Mouse (Mus musculus) monocyte, adult 2 months (primary cell): Measurements from ENCODE around the gene Rab3ip.

Source experiments
- DNase-seq, 2 experiments: peaks; one replicate each; pipeline ENCODE4 v3.0.0; 2022; ENCODE audit warnings: low spot score in 2 of 2, low read depth in 1 of 2

Gene Rab3ip

DNA sequence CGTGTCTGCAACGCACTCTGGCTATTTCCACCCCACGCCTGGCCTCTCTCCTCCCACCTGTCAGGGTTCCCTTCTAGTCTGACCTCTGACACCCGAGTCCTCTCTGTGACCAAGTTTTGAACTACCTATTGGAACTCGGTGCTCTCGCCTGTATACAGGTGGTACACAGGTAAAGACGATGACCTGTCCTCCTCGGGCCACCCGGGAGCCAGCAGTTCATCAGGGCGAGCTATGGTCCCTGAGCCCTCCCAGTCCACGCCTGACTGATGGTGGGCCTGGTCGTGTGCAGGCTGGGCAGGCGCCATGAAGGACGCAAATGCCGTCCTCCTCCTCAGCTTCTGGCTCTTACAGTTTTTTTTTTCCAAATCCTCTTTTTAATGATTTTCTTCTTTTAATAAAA, 29.2 kb downstream of the Rab3ip start:
- no peak for DNase-seq

DNA sequence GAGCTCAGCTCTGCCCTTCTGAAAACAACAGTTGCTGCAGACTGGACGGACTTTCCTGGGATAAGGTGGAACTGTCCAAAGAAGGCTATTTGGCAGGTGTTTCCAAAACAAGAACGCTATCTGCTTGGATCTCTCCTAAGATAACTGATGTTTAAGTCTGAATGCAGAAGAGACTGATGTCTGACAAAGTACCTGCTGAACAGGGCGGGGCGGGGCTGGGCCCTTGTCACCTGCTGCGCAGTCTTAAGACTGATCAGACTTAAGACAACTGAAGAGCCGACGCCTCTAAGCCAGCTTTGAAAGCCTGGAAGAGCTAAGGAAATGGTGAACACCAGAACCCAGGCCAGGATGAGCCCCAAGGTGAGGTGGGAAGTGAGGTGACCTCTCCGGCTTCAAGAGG, 29.9 kb downstream of the Rab3ip start:
- DNase-seq, result no peak

DNA sequence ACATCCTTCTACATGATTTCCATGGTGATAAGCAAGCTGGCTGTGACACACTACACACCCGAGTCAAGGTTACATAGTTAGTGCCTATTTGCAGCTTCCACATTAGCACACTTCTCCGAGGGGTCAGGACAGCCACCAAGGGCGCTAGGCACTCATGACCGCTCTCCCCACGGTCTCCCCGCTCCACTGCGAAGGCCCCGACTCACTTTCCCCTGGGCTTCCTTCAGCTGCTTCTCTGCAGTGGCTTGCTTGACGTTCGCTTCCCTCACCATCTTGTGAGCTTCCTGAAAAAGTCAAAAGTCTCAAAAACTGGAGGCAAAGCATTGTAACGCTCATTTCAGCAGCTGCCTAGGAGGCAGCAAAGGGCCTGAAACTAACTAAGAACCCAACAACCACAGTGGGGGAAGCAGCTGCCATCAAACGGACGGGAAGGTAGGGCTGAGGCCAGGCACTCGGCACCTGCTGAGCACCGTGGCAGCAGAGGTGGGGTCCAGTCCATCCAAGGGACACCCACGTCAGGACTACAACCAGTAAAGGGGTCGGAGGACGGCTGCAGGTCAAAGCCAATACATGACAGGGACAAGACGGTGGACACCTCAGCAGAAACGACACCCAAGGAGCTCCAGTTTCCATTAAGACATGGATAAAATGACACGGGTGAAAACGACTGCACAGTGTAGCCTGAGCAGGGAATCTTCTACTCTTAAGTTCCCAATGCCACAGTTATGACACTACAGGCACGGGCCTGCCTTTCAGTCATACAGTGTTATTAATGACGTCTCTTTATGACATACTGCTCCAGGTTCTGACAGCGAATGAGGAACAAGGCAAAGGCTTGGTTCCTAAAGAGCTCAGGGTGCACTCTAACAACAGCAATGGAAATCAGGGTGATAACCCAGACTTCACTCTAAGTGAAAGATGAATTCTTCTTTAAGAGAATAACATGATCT, 30.9 kb downstream of the Rab3ip start:
- no peak for DNase-seq

- DNase-seq, result no peak
Measured at GRCm38 (mm10) chr10:116916581-116916980, 34.0 kb downstream of the Rab3ip start.

- DNase-seq, result no peak
Measured at GRCm38 (mm10) chr10:116915286-116915685, 35.3 kb downstream of the Rab3ip start.

- DNase-seq, result no peak
Measured at GRCm38 (mm10) chr10:116914586-116914985, 36.0 kb downstream of the Rab3ip start.

DNA sequence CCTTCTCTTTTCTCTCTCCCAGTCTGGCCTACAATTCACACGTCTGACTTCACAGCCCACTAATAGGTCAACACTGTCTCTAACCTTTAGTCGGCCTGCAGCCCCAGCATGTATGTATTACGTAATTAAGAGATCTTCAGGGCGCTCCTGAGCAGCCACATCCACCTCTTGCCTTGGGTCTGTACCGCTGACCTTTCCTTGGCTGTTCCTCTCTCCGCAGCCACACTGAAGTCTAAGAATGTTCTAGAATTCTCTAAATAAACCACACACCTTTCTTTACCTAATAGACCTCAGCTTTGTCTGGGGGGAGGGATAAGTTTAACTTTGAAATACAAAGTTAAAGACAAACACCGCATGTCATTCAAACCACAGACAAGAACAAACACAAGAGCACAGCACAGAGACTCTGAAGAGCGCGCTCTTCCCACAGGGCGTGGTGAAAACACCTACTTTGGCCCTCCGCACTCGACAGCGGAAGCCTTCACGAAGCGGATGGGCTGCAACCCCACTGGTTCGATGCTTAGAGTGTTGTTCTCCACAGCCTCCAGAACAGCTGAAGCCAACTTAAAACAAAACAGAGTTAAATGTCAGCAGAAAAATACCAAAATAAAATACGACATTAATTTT, 36.8 kb downstream of the Rab3ip start:
- no peak for DNase-seq

DNA sequence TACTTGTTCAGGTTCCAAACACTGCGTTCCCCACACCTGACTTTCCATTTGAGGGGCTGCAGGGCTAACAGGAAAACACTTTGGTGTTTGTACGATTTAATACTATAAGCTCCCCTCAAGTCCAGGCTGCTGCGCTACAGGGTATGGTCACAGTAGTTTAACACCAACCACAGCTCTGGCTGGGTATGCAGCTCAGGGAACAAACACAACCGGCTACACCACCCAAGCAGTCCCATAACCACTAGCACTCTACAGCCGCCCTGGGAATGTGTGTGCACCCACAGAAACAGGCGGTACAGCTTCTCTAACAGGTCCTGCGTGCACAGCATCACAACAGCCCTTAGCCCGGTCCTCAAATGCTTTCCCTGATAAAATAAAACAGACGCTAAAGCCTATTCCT, 37.7 kb downstream of the Rab3ip start:
- DNase-seq, result no peak

DNA sequence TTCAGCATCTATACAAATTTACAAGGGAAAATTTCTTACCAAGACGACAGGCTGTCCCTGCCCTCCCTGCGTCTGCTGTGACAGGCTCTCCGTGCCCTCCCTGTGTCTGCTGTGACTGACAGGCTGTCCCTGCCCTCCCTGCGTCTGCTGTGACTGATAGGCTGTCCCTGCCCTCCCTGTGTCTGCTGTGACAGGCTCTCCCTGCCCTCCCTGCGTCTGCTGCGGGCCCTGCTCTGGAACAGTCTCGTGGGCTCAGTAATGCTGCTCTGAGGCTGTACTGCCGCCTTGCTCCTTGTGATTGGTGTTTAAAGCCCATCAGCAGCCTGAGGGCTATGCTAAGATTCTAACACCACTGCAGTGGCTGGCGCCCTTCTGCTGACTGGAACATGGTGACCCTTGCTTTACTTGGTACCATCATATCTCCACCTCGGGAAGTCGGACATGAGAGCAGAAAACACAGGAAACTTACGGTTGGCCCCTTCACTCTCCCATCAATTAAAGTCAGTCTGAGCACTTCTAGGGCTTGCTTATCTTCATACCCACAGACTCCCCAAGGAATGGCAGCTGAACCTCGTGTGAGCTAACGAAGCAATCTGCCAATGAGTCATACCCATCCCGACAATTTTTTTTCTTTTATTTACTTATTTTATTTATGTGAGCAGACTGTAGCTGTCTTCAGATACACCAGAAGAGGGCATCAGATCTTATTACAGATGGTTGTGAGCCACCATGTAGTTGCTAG, 41.5 kb downstream of the Rab3ip start:
- no peak for DNase-seq

- DNase-seq, result no peak
Measured at GRCm38 (mm10) chr10:116906794-116907193, 43.8 kb downstream of the Rab3ip start.

- DNase-seq, result no peak
Measured at GRCm38 (mm10) chr10:116904503-116904908, 46.1 kb downstream of the Rab3ip start.

DNA sequence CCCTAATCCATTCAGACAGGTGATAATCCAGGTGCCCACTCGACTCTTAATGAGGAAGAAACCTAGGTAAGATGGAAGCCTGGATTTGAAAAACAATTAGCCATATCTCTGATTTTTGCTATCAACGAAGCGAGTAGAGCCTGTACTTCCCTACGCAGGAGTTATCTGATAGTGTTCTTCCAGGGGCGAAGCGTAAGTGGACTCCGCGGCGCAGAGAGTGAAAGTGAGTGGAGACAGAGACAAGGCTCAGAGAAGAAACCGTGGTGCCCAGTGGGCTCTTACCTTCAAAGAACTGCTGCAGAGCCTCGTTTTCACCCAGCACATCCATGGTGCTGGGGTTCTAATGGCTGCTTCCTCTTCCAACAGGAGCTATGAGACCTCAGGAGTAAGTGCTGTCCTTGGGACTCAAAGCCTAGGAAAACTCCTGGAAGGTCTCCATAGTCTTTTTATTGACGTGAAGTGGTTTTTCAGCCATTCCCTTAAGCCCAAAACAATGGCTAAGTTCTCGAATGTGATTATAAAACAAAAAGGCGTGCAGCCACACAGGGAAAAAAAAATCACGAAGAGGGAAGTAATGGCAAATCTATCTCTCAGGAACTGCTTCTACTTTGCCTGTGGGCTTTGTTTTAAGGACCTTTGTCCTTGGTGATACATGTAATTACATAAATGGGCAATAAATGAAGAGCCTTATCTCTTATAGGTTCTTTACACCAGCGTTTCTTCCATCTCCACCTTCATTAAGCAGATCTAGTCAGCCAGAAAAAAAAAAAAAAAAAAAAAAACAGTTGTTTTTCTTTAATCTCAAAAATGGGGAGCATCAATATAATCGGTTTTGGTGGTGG, 54.0 kb downstream of the Rab3ip start, which contains the start of gene Myrfl:
Gene Myrfl, minus strand, starts transcription at position 584 of the 842 bp plus-strand sequence.
- DNase-seq, result no peak

GRCm38 (mm10) chr10:116895108-116895833, 55.3 kb downstream of the Rab3ip start:
- DNase-seq, result no peak

DNA sequence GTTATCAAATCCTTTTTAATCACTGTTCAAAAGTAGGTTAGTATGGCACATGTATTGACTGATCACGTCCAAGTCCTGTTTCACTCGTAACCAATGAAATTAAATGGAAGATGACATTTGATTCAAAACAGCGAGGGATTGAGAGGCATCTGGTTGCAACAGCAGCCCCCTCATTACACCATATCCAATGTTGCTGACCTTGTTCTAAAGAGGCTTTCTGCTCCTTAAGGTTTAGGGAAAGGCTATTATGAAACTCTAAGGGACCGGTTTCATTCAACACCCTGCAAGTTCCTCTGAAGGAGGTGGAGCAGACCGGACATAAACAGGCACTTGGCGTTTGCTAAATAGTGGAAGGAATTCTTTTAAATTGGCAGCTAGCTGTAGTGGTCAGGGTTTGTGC, 56.0 kb downstream of the Rab3ip start:
- no peak for DNase-seq

DNA sequence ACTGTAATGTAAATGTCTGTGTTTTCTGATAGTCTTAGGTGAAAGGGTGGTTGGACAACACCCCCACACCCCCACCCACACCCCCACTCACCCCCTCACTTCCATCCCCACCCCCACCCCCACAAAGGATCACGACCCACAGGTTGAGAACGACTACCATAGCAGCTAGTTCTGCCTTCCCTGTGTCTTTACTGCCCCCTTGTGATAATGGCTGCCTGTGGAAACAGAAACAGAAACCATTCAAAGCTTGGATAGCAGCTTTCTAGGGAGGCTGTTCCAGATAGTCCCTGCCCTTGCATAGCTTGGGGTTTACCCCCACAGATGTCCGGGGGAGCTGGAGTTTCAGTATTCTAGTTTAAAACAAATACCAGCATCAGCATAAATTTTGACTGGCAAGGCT, 56.8 kb downstream of the Rab3ip start:
- no peak for DNase-seq

GRCm38 (mm10) chr10:116890587-116890986, 60.0 kb downstream of the Rab3ip start:
- DNase-seq, result no peak

DNA sequence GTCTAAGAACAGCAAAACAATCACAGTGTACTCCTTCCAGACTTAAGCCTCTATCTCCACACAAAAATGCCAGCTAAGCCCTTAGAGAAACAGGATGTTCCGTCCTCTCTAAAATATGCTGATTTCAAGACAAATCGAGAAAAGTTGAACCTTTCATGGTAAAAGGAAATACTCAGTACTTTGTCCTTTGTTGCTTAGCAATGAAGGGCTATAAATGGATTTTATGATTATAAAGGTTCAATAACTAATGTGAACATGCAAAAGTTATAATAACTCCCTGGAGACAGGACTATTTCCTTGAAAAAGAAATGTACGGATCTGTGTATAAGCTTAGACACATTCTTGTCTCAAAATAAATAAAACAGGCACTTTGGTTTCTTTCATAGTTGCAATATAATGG, 66.0 kb downstream of the Rab3ip start:
- DNase-seq, result no peak

DNA sequence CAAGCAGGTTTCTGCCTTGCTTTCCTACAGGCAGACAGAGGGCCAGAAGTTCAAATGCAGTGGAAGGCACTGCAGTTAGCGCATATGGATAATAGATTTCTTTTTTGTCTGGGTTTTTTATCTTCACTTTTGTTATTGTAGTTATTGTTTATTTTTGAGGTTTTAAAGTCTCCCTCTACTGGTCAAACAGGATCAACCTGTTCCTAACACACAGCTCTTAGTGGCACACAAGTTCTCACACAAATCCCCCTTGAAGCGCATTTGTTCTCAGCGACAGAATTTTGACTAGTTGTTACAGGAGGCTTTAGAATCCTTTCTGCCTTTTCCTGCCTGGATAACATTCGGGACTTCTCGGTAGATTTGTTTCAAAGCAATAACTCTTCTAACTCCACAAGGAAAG, 67.0 kb downstream of the Rab3ip start:
- DNase-seq, result no peak

DNA sequence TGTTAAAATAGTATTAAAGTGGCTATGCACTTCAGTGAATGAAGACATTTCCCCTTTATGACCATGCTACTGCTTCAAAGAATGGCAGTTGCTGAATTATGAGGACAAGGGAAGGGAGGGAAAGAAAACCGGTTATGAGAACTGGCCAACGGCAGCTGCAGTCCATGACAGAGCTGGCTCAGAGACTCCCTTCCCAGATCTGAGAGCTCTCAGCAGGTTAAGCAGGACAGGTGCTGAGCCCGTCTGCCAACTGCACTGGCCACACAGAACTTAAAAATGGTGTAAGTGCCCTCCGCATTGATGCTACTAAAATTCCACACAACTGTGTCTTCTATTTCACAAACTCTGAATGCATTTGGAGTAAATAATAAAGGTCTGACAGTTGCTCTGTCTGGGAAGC, 73.1 kb downstream of the Rab3ip start:
- no peak for DNase-seq

GRCm38 (mm10) chr10:116874490-116874889, 76.1 kb downstream of the Rab3ip start:
- DNase-seq, result no peak
